Mouse (Mus musculus) liver, adult 2 months (tissue): ENCODE data around the gene Ntng2. TPM values are rescaled to one million over a fixed set of nuclear protein-coding genes. Genes with fewer than 3 reads are reported as not detected.

ENCODE experiments used
- DNase-seq: peaks from one replicate; pipeline ENCODE4 v3.0.0-alpha.2; 2011; ENCODE audit warnings: low read depth, low spot score; ENCODE audit errors: extremely low read depth
- H3K27ac ChIP-seq: fragments of 200-500 bp; replicated peaks from 2 replicates; pipeline ENCODE4 v1.5.1; 2012; ENCODE audit warnings: low read depth, mild to moderate bottlenecking, control low read depth, inconsistent platforms, low read length; ENCODE audit not compliant: insufficient read depth
- H3K27me3 ChIP-seq: fragments of 200-500 bp; 2 replicates; pipeline ENCODE4 v1.6.1; 2012; ENCODE audit warnings: mild to moderate bottlenecking, moderate library complexity, low read length, inconsistent platforms; ENCODE audit not compliant: control insufficient read depth, insufficient read depth
- H3K36me3 ChIP-seq: fragments of 200-500 bp; 2 replicates; pipeline ENCODE4 v1.6.1; 2012; ENCODE audit warnings: low read length, inconsistent platforms; ENCODE audit not compliant: control insufficient read depth, insufficient read depth
- H3K4me1 ChIP-seq: fragments of 200-500 bp; 2 replicates; pipeline ENCODE4 v1.6.1; 2011; ENCODE audit warnings: low read length; ENCODE audit not compliant: control insufficient read depth, insufficient read depth
- H3K4me3 ChIP-seq: fragments of 200-500 bp; 2 replicates; pipeline ENCODE4 v1.5.1; 2011; ENCODE audit warnings: low read depth, mild to moderate bottlenecking, control low read depth, low read length, moderate library complexity; ENCODE audit not compliant: insufficient read depth
- H3K79me2 ChIP-seq: fragments of 200-500 bp; 2 replicates; pipeline ENCODE4 v1.6.1; 2012; ENCODE audit warnings: inconsistent platforms, mild to moderate bottlenecking, low read length, moderate library complexity; ENCODE audit not compliant: control insufficient read depth, insufficient read depth
- H3K9ac ChIP-seq: fragments of 200-500 bp; 2 replicates; pipeline ENCODE4 v1.6.1; 2012; ENCODE audit warnings: low read depth, mild to moderate bottlenecking, control low read depth, inconsistent platforms, low read length
- CTCF ChIP-seq: fragments of 200-500 bp; IDR thresholded peaks from 2 replicates; pipeline ENCODE4 v1.5.1; 2011; ENCODE audit warnings: low read depth, low read length, control low read depth
- POLR2A ChIP-seq: fragments of 200-500 bp; IDR thresholded peaks from 2 replicates; pipeline ENCODE4 v1.6.1; 2011; ENCODE audit warnings: low read length, control low read depth; ENCODE audit not compliant: insufficient read depth; ENCODE audit errors: extremely low read depth
- WGBS: fragments of 180-500 bp; shearing (Covaris S2); methylation state at CpG from one replicate; pipeline ENCODE4 v1.1.7; 2018; 5-methylcytosine and 5-hydroxymethylcytosine counted together
- polyA plus RNA-seq: library from polyadenylated mRNA; depleted of rRNA; stranded (reverse); fragments of >200 nt; gene quantifications from 2 replicates; pipeline ENCODE4 v1.2.3, GENCODE M21; 2012
- total RNA-seq: library from RNA; depleted of rRNA; stranded (reverse); fragments of >200 nt; gene quantifications from 2 replicates; pipeline ENCODE4 v1.2.3, GENCODE M21; 2014

The Ntng2 gene
- total and polyA plus RNA-seq, 2 experiments: 1.5 to 5.1 TPM

- Histone ChIP-seq H3K27ac (no peak overlapping the region), H3K79me2 (no peaks in the 10 kb centered on the region), H3K4me3 (peak overlapping the region; percentile 62), H3K36me3 (no peaks in the 10 kb centered on the region), H3K9ac (peak overlapping the region; percentile 67), H3K4me1 (no peaks in the 10 kb centered on the region), H3K27me3 (peaks cover 7% of the 10 kb centered on the region)
- DNase-seq: no peak
- no peak for TF ChIP-seq CTCF
- no peak for TF ChIP-seq POLR2A
- WGBS: 2% methylated on average over 61 of the region's 61 CpGs
Observed at GRCm38 (mm10) chr2:29251095-29252058, 1.4 kb downstream of the Ntng2 start.

GRCm38 (mm10) chr2:29250263-29251094, 2.3 kb downstream of the Ntng2 start:
- no peaks in the 10 kb centered on the region for H3K79me2 ChIP-seq
- no peaks in the 10 kb centered on the region for H3K4me1 ChIP-seq
- H3K9ac ChIP-seq: no peak overlapping the region
- H3K4me3 ChIP-seq: no peak overlapping the region; the same call in 1 of the 2 replicates
- no peak overlapping the region for H3K27ac ChIP-seq
- H3K27me3 ChIP-seq: peaks cover 7% of the 10 kb centered on the region
- no peaks in the 10 kb centered on the region for H3K36me3 ChIP-seq
- DNase-seq: no peak
- 15% methylated on average over 44 of the region's 44 CpGs for WGBS
- TF ChIP-seq CTCF (no peak), POLR2A (no peak)

- no peaks in the 10 kb centered on the region for H3K36me3 ChIP-seq
- no peak overlapping the region for H3K4me3 ChIP-seq
- H3K4me1 ChIP-seq: no peaks in the 10 kb centered on the region
- no peak overlapping the region for H3K27ac ChIP-seq
- H3K27me3 ChIP-seq: peaks cover 7% of the 10 kb centered on the region
- H3K79me2 ChIP-seq: no peaks in the 10 kb centered on the region
- H3K9ac ChIP-seq: no peak overlapping the region
- TF ChIP-seq CTCF (no peak), POLR2A (no peak)
- no peak for DNase-seq
- WGBS: 17% methylated on average over 10 of the region's 10 CpGs
Observed at GRCm38 (mm10) chr2:29249852-29250251, 3.0 kb downstream of the Ntng2 start.

- Histone ChIP-seq H3K4me1 (no peaks in the 10 kb centered on the region), H3K27me3 (peaks cover 7% of the 10 kb centered on the region), H3K4me3 (no peak overlapping the region), H3K36me3 (no peaks in the 10 kb centered on the region), H3K27ac (no peak overlapping the region), H3K9ac (no peak overlapping the region), H3K79me2 (no peaks in the 10 kb centered on the region)
- TF ChIP-seq CTCF (no peak), POLR2A (no peak)
- WGBS: 39% methylated on average over 3 of the region's 3 CpGs
- DNase-seq: peak; percentile 53
Observed at GRCm38 (mm10) chr2:29248551-29248950, 4.3 kb downstream of the Ntng2 start.

GRCm38 (mm10) chr2:29247386-29247785, 5.4 kb downstream of the Ntng2 start:
- Histone ChIP-seq H3K27me3 (peaks cover 7% of the 10 kb centered on the region), H3K4me3 (no peak overlapping the region), H3K36me3 (no peaks in the 10 kb centered on the region), H3K79me2 (no peaks in the 10 kb centered on the region), H3K4me1 (no peaks in the 10 kb centered on the region), H3K9ac (no peak overlapping the region), H3K27ac (no peak overlapping the region)
- 62% methylated on average over 2 of the region's 2 CpGs for WGBS
- DNase-seq: no peak
- TF ChIP-seq POLR2A (no peak), CTCF (no peak)
